Mouse (Mus musculus) cerebellum, adult 2 months (tissue): Measurements from ENCODE around the gene Ccl24. TPM values are rescaled to one million over a fixed set of nuclear protein-coding genes. Genes with fewer than 3 reads are reported as not detected.

Source experiments
- DNase-seq, 2 experiments: peaks; one replicate each; pipeline ENCODE4 v3.0.0; 2021
- H3K27ac ChIP-seq: fragments of 200-500 bp; 2 replicates; pipeline ENCODE4 v1.5.1; 2012; ENCODE audit warnings: low read length, control low read depth, inconsistent platforms; ENCODE audit not compliant: insufficient read depth
- H3K27me3 ChIP-seq: fragments of 200-500 bp; 2 replicates; pipeline ENCODE4 v1.6.1; 2012; ENCODE audit warnings: inconsistent platforms, mild to moderate bottlenecking, low read length, moderate library complexity; ENCODE audit not compliant: control insufficient read depth, insufficient read depth
- H3K4me1 ChIP-seq: fragments of 200-500 bp; 2 replicates; pipeline ENCODE4 v1.6.1; 2011; ENCODE audit warnings: low read length; ENCODE audit not compliant: control insufficient read depth, insufficient read depth
- H3K4me3 ChIP-seq: fragments of 200-500 bp; replicated peaks from 2 replicates; pipeline ENCODE3; 2011; ENCODE audit warnings: mild to moderate bottlenecking, low read depth, low read length, control low read depth; ENCODE audit not compliant: insufficient read depth
- CTCF ChIP-seq: fragments of 200-500 bp; IDR thresholded peaks from 2 replicates; pipeline ENCODE4 v1.5.1; 2011; ENCODE audit warnings: low read depth, mild to moderate bottlenecking, control low read depth, low read length, moderate library complexity, borderline replicate concordance; ENCODE audit not compliant: insufficient read depth
- POLR2A ChIP-seq: fragments of 200-500 bp; IDR thresholded peaks from 2 replicates; pipeline ENCODE4 v1.6.1; 2011; ENCODE audit warnings: low read length, control low read depth, borderline replicate concordance; ENCODE audit not compliant: insufficient read depth
- WGBS: fragments of 180-500 bp; shearing (Covaris S2); methylation state at CpG from one replicate; pipeline ENCODE4 v1.1.7; 2018; 5-methylcytosine and 5-hydroxymethylcytosine counted together
- polyA plus RNA-seq: library from polyadenylated mRNA; depleted of rRNA; stranded (reverse); fragments of >200 nt; gene quantifications from 2 replicates; pipeline ENCODE4 v1.2.3, GENCODE M21; 2012

The Ccl24 gene
- polyA plus RNA-seq, 1 experiment, result 0.23 TPM

DNA sequence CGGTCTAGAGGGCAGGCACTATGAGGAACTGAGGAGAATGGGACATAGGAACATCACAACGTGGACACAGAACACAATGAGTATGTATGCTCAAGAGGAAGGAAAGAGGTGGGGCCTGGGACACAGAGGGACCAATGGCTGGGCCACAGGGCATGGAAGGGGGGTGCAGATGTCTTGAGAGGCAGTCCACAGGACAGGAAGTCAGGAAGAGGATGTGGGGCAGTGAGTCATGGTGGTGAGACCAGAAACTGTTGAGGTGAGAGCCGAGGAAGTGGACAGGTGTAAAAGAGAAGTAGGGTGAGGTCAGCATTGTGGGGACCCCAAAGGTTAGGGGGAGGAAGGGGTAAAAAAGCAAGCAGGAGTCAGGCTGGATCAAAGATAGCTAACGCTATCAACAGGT, 35.5 kb downstream of the Ccl24 start:
- TF ChIP-seq POLR2A (no peak), CTCF (no peak)
- H3K27me3 ChIP-seq, result no peaks in the 10 kb centered on the region
- no peak for DNase-seq
- H3K27ac ChIP-seq, result no peak overlapping the region
- 87% methylated on average over 4 of the region's 4 CpGs for WGBS
- no peak overlapping the region for H3K4me3 ChIP-seq
- H3K4me1 ChIP-seq, result peaks cover 9% of the 10 kb centered on the region

- DNase-seq, result no peak
- peaks cover 21% of the 10 kb centered on the region for H3K4me1 ChIP-seq
- no peaks in the 10 kb centered on the region for H3K27me3 ChIP-seq
- no peak overlapping the region for H3K27ac ChIP-seq
- H3K4me3 ChIP-seq, result no peak overlapping the region
- no peak for TF ChIP-seq POLR2A
- TF ChIP-seq CTCF, result no peak
Measured at GRCm38 (mm10) chr5:135535867-135536266, 37.0 kb downstream of the Ccl24 start.

GRCm38 (mm10) chr5:135533431-135533830, 39.4 kb downstream of the Ccl24 start:
- H3K27ac ChIP-seq, result no peak overlapping the region
- peak; percentile 22 to 40 for DNase-seq
- no peaks in the 10 kb centered on the region for H3K27me3 ChIP-seq
- peaks cover 25% of the 10 kb centered on the region for H3K4me1 ChIP-seq
- 28% methylated on average over 10 of the region's 10 CpGs for WGBS
- TF ChIP-seq CTCF (no peak), POLR2A (no peak)
- H3K4me3 ChIP-seq, result no peak overlapping the region

- no peak for TF ChIP-seq POLR2A
- TF ChIP-seq CTCF, result no peak
- Histone ChIP-seq H3K4me3 (no peak overlapping the region), H3K27me3 (no peaks in the 10 kb centered on the region), H3K4me1 (peaks cover 25% of the 10 kb centered on the region), H3K27ac (0 out of 2 replicates have a peak overlapping the region, but pooled peaks have one; percentile 10)
- DNase-seq, result peak; percentile 66 to 84
- 48% methylated on average over 11 of the region's 11 CpGs for WGBS
Measured at GRCm38 (mm10) chr5:135531306-135531845, 41.5 kb downstream of the Ccl24 start.

DNA sequence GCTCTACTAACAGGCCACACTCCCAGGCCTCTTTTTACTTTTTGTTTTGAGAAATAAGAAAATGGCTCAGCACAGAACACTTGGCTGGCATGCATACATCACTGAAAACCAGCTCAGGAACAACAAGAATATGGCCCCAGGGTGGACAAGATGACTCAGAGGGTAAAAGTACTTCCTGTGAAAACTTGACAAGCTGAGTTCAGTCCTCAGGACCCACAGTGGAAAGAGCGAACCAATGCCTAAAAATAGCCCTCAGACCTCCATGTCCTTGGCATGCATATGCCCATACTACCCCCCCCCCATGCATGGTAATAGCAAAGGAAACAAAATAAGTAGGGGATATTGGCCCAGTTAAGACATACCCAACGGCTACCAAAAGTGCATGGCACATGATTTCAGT, 42.9 kb downstream of the Ccl24 start:
- DNase-seq, result no peak
- no peak overlapping the region for H3K4me3 ChIP-seq
- peaks cover 32% of the 10 kb centered on the region for H3K4me1 ChIP-seq
- no peaks in the 10 kb centered on the region for H3K27me3 ChIP-seq
- no peak overlapping the region for H3K27ac ChIP-seq
- WGBS, result 23% methylated on average over 2 of the region's 2 CpGs
- no peak for TF ChIP-seq POLR2A

- DNase-seq, result no peak
- Histone ChIP-seq H3K4me3 (no peak overlapping the region), H3K4me1 (peaks cover 39% of the 10 kb centered on the region), H3K27me3 (no peaks in the 10 kb centered on the region), H3K27ac (no peak overlapping the region)
- TF ChIP-seq CTCF, result no peak
- no peak for TF ChIP-seq POLR2A
- 86% methylated on average over 3 of the region's 3 CpGs for WGBS
Measured at GRCm38 (mm10) chr5:135529310-135529709, 43.5 kb downstream of the Ccl24 start.

GRCm38 (mm10) chr5:135527986-135528385, 44.9 kb downstream of the Ccl24 start:
- Histone ChIP-seq H3K4me3 (no peak overlapping the region), H3K27me3 (no peaks in the 10 kb centered on the region), H3K4me1 (peaks cover 32% of the 10 kb centered on the region), H3K27ac (no peak overlapping the region)
- no peak for TF ChIP-seq CTCF
- no peak for TF ChIP-seq POLR2A
- 64% methylated on average over 7 of the region's 7 CpGs for WGBS
- no peak for DNase-seq

- DNase-seq, result peak; percentile 36 to 67
- TF ChIP-seq POLR2A (no peak), CTCF (no peak)
- H3K27ac ChIP-seq, result 0 out of 2 replicates have a peak overlapping the region, but pooled peaks have one; percentile 26
- WGBS, result 14% methylated on average over 11 of the region's 11 CpGs
- no peaks in the 10 kb centered on the region for H3K27me3 ChIP-seq
- peaks cover 13% of the 10 kb centered on the region for H3K4me1 ChIP-seq
- H3K4me3 ChIP-seq, result no peak overlapping the region
Measured at GRCm38 (mm10) chr5:135524660-135525560, 47.9 kb downstream of the Ccl24 start.
